In the genomic region with DNA sequence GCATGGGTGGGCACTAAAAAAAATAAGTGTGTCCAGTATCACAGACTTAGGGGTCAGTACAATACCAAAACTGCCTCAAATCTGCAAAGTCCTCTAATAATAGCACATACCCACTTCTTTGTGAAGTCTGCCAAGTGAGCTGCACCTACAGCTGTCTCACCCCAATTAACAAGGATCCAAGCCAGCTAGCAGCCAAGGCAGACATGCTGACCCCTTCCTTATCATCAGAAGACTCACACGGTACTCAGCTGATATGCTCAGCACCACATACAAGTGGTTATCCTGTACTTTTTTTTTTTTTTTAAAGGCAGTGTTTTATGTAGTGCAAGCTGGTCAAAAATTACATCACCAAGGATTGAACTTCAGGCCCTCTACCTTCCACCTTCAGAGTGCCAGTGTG, we compare ENCODE assay signal across 1 mouse cellular context.
TF ChIP-seq lines count a peak whose summit lies in the region.

No protein-coding gene starts in this region.

TF ChIP-seq in MEL, 35 proteins besides CTCF, POLR2A, EP300 and RAD21:
- TF ChIP-seq GATA1 (IDR thresholded peaks at IDR 0.05; ENCODE audit: low read depth, low read length) (peak; percentile 80), BHLHE40 (IDR thresholded peaks at IDR 0.05; ENCODE audit: borderline replicate concordance, low read depth, low read length) (peak; percentile 45; the same call in 1 of the 2 replicates), ELF1 (IDR thresholded peaks at IDR 0.05; ENCODE audit: low read depth, low read length) (no peak), CHD1 (IDR thresholded peaks at IDR 0.05; ENCODE audit: low read depth, low read length) (no peak), SMC3 (IDR thresholded peaks at IDR 0.05; ENCODE audit: low read depth, low read length) (no peak), MAZ (IDR thresholded peaks at IDR 0.05; ENCODE audit: low read depth, low read length) (no peak), MYC (IDR thresholded peaks at IDR 0.05; ENCODE audit: low read depth, low read length) (no peak), MEF2A (IDR thresholded peaks at IDR 0.05; ENCODE audit: extremely low read depth, insufficient replicate concordance, low read depth, low read length, poor library complexity, severe bottlenecking) (no peak), RCOR1 (IDR thresholded peaks at IDR 0.05; ENCODE audit: low read depth, low read length) (no peak; the same call in 1 of the 2 replicates), HCFC1 (IDR thresholded peaks at IDR 0.05; ENCODE audit: low read depth, low read length) (no peak), POLR2AphosphoS2 (IDR thresholded peaks at IDR 0.05; ENCODE audit: low read length) (no peak), MXI1 (IDR thresholded peaks at IDR 0.05; ENCODE audit: low read depth, low read length) (peak; percentile 25; the same call in 1 of the 2 replicates), SIN3A (IDR thresholded peaks at IDR 0.05; ENCODE audit: low read length) (peak; percentile 61), KAT2A (conservative IDR thresholded peaks at IDR 0.05; ENCODE audit: low read depth, low read length) (0 out of 2 replicates have a peak, but pooled peaks have one; percentile 31), JUND (IDR thresholded peaks at IDR 0.05; ENCODE audit: low read depth, low read length) (no peak), USF2 (IDR thresholded peaks at IDR 0.05; ENCODE audit: borderline replicate concordance in 1 of 2, insufficient read depth in 1 of 2, low read depth in 1 of 2, low read length in 2 of 2) (no peak), ZNF384 (IDR thresholded peaks at IDR 0.05; ENCODE audit: low read depth, low read length) (peak; percentile 97), TCF12 (IDR thresholded peaks at IDR 0.05; ENCODE audit: low read depth, low read length) (peak; percentile 85), ETS1 (IDR thresholded peaks at IDR 0.05; ENCODE audit: low read depth, low read length) (peak; percentile 99), E2F4 (IDR thresholded peaks at IDR 0.05; ENCODE audit: borderline replicate concordance, low read depth, low read length) (no peak), UBTF (IDR thresholded peaks at IDR 0.05; ENCODE audit: borderline replicate concordance, insufficient read depth, low read depth, low read length) (no peak), TAL1 (IDR thresholded peaks at IDR 0.05; ENCODE audit: low read length) (peak; percentile 19; the same call in 1 of the 2 replicates)
TF ChIP-seq in MEL: peak in this region for 9.
